Mouse (Mus musculus): ENCODE data around the gene Plk5. TPM values are rescaled to one million over a fixed set of nuclear protein-coding genes. Genes with fewer than 3 reads are reported as not detected.

The Plk5 gene
- total and polyA plus RNA-seq, 3 experiments, result not detected

DNA sequence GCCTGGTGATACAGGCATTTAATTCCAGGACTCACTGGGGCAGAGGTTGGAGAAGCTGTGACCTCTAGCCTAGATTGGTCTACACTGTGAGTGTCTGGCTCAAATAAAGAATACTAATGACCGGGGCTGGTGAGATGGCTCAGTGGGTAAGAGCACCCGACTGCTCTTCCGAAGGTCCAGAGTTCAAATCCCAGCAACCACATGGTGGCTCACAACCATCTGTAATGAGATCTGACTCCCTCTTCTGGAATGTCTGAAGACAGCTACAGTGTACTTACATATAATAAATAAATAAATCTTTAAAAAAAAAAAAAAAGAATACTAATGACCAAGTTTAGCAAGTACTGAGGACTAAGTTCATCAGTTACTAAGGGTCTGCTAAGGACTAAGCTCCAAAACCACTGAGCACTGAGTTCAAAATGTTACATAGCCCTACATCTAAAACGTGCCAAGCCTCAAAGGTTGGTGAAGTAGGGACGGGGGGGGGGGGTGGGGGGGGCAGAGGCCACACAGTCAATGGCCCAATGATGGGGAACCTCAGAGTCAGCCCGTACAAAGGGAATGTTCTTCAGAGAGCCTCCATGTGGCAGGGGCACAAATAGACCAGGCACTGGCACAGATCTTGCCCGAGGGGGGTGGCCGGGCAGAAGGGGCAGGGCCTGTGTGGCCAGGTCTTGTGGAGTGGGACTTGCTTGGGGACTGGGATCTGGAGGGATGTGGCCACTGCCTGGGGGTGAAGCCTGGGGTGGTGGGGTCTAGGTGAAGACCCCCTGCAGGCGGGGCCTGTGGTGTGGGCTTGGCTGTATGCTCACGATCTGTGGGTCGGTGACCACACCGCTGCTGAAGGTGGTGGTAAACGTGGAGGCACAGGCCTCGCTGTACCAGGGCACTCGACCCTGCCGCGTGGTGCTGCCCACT is 31.9 kb upstream of the Plk5 start:
- no peak for DNase-seq (ENCODE audit: extremely low read depth)
- peak overlapping the region; percentile 53; the same call in 1 of the 2 replicates for H3K4me2 ChIP-seq (ENCODE audit: insufficient read depth, low read depth, poor library complexity, severe bottlenecking)
- H3K9ac ChIP-seq (ENCODE audit: insufficient read depth, low read depth), result no peak overlapping the region
- no peak overlapping the region for H3K4me3 ChIP-seq (replicated peaks in 1 of 3; ENCODE audit: low read depth in 2 of 3, low read length in 2 of 3, poor library complexity in 1 of 3)
- H3K36me3 ChIP-seq (replicated peaks in 1 of 2; ENCODE audit: control insufficient read depth in 1 of 2, insufficient read depth in 1 of 2, low read length in 1 of 2), result peaks cover 0 to 1% of the 10 kb centered on the region in 2 experiments
- no peak overlapping the region for H3K27ac ChIP-seq (ENCODE audit: insufficient read depth, low read depth)
- H3K79me2 ChIP-seq (replicated peaks; ENCODE audit: control insufficient read depth, extremely low read depth, insufficient read depth, poor library complexity, severe bottlenecking), result peaks cover 9% of the 10 kb centered on the region; the same call in 1 of the 2 replicates
- H3K27me3 ChIP-seq (replicated peaks), result peaks cover 38% of the 10 kb centered on the region
- dilution Hi-C loops (cut with MboI; ENCODE audit: extremely low pct_ligation_motif_present, extremely low pct_unique_long_range_greater_than_20kb, low sequenced_read_pairs) (no loop called here), in situ Hi-C loops (cut with MboI; ENCODE audit: low pct_ligation_motif_present, low pct_unique_long_range_greater_than_20kb, low sequenced_read_pairs) (no loop called here)
- H3K4me1 ChIP-seq (ENCODE audit: control insufficient read depth in 1 of 2, insufficient read depth in 2 of 2), result peaks cover 25 to 31% of the 10 kb centered on the region in 2 experiments
- TF ChIP-seq TBP (conservative IDR thresholded peaks at IDR 0.05; ENCODE audit: low read depth, low read length), result peak; percentile 59; the same call in 1 of the 2 replicates
- no peak for TF ChIP-seq E2F4 (IDR thresholded peaks at IDR 0.05; ENCODE audit: insufficient replicate concordance, low read depth, low read length)
- no peaks in the 10 kb centered on the region for H3K9me3 ChIP-seq (replicated peaks; ENCODE audit: low read length)

- Histone ChIP-seq H3K27ac (ENCODE audit: insufficient read depth, low read depth) (no peak overlapping the region), H3K9me3 (replicated peaks; ENCODE audit: low read length) (no peaks in the 10 kb centered on the region), H3K4me1 (ENCODE audit: control insufficient read depth in 1 of 2, insufficient read depth in 2 of 2) (peaks cover 24 to 28% of the 10 kb centered on the region in 2 experiments), H3K4me3 (replicated peaks in 1 of 3; ENCODE audit: low read depth in 2 of 3, low read length in 2 of 3, poor library complexity in 1 of 3) (no peak overlapping the region), H3K79me2 (replicated peaks; ENCODE audit: control insufficient read depth, extremely low read depth, insufficient read depth, poor library complexity, severe bottlenecking) (peaks cover 2% of the 10 kb centered on the region; the same call in 1 of the 2 replicates), H3K36me3 (replicated peaks in 1 of 2; ENCODE audit: control insufficient read depth in 1 of 2, insufficient read depth in 1 of 2, low read length in 1 of 2) (no peaks in the 10 kb centered on the region), H3K27me3 (replicated peaks) (peaks cover 38% of the 10 kb centered on the region), H3K4me2 (ENCODE audit: insufficient read depth, low read depth, poor library complexity, severe bottlenecking) (no peak overlapping the region), H3K9ac (ENCODE audit: insufficient read depth, low read depth) (no peak overlapping the region)
- TF ChIP-seq CHD1 (IDR thresholded peaks at IDR 0.05; ENCODE audit: low read depth, low read length) (no peak), USF1 (IDR thresholded peaks at IDR 0.05; ENCODE audit: low read depth, low read length) (no peak), TBP (conservative IDR thresholded peaks at IDR 0.05; ENCODE audit: low read depth, low read length) (no peak), E2F4 (IDR thresholded peaks at IDR 0.05; ENCODE audit: insufficient replicate concordance, low read depth, low read length) (no peak), ETS1 (conservative IDR thresholded peaks at IDR 0.05; ENCODE audit: low read depth, low read length) (no peak)
- DNase-seq (ENCODE audit: extremely low read depth), result no peak
- in situ Hi-C loops (cut with MboI; ENCODE audit: low pct_ligation_motif_present, low pct_unique_long_range_greater_than_20kb, low sequenced_read_pairs), result no loop called here
- dilution Hi-C loops (cut with MboI; ENCODE audit: extremely low pct_ligation_motif_present, extremely low pct_unique_long_range_greater_than_20kb, low sequenced_read_pairs), result no loop called here
Measured at GRCm38 (mm10) chr10:80325045-80325444, 31.2 kb upstream of the Plk5 start.

DNA sequence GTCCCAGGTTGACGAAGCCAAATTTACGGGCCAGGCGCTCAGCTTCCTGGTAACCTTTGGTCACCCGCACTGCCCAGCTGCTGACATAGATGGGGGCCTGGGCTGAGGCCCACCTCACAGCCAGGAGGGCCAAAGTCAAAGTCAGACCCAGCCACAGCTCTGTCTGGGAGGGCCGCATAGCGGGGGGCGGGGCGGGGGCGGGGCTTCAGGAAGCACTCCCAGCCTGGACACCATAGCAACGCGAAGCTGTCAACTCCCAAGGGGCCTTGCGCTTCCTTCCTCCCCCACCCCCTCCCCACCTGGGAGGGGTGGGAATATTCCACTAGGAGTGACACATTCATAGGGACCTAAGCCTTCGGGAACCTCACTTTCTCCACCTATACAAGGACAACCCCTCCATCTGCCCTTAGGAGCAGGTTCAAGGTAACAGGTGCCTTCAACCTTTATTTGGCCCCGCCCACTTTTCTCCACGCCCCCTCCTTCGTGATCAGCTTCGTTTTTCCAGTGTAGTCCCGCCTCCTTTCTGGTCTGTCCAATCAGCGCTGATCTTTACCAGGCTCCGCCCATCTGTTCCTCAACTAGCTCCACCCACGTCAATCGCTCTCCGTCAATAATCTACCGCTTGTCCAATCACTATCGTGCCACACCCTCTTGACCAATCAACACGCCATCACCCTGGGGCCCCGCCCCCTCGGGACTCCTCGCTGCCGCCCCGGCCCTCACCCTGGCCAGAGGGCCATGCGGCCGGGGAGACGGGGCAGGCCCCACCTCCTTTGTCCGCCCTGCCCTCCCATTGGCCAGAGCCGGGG is 26.8 kb upstream of the Plk5 start, which contains the start of the genes Pcsk4 and Reep6:
Gene Pcsk4, minus strand, starts transcription at position 226 of the 809 bp plus-strand sequence.
Gene Reep6, plus strand, starts transcription at position 681 of the 809 bp plus-strand sequence.
- H3K27ac ChIP-seq (ENCODE audit: insufficient read depth, low read depth), result no peak within 1 kb of the TSS

More for the DNA sequence above, 26.8 kb upstream of the Plk5 start, which contains the start of the genes Pcsk4 and Reep6:
- Histone ChIP-seq H3K9me3 (replicated peaks; ENCODE audit: low read length) (peaks cover 5% of the 10 kb centered on the region), H3K4me1 (ENCODE audit: control insufficient read depth in 1 of 2, insufficient read depth in 2 of 2) (peaks cover 28 to 40% of the 10 kb centered on the region in 2 experiments), H3K36me3 (replicated peaks in 1 of 2; ENCODE audit: control insufficient read depth in 1 of 2, insufficient read depth in 1 of 2, low read length in 1 of 2) (peaks cover 3 to 8% of the 10 kb centered on the region in 2 experiments), H3K27me3 (replicated peaks) (peaks cover 70% of the 10 kb centered on the region), H3K4me2 (ENCODE audit: insufficient read depth, low read depth, poor library complexity, severe bottlenecking) (peak within 1 kb of the TSS; percentile 63), H3K9ac (ENCODE audit: insufficient read depth, low read depth) (peak within 1 kb of the TSS; percentile 41), H3K4me3 (replicated peaks in 1 of 3; ENCODE audit: low read depth in 2 of 3, low read length in 2 of 3, poor library complexity in 1 of 3) (peak within 1 kb of the TSS; percentile 55 to 71 (median 55)), H3K79me2 (replicated peaks; ENCODE audit: control insufficient read depth, extremely low read depth, insufficient read depth, poor library complexity, severe bottlenecking) (no peaks in the 10 kb centered on the region)
- in situ Hi-C loops (cut with MboI; ENCODE audit: low pct_ligation_motif_present, low pct_unique_long_range_greater_than_20kb, low sequenced_read_pairs) (no loop called here), dilution Hi-C loops (cut with MboI; ENCODE audit: extremely low pct_ligation_motif_present, extremely low pct_unique_long_range_greater_than_20kb, low sequenced_read_pairs) (no loop called here)
- TF ChIP-seq HCFC1 (IDR thresholded peaks at IDR 0.05; ENCODE audit: low read depth, low read length) (0 out of 2 replicates have a peak, but pooled peaks have one; percentile 21), UBTF (IDR thresholded peaks at IDR 0.05; ENCODE audit: low read depth, low read length) (no peak), GABPA (IDR thresholded peaks at IDR 0.05; ENCODE audit: insufficient replicate concordance, low read depth, low read length) (no peak), PAX5 (IDR thresholded peaks at IDR 0.05; ENCODE audit: low read length) (no peak), ETS1 (conservative IDR thresholded peaks at IDR 0.05; ENCODE audit: low read depth, low read length) (no peak), TCF12 (IDR thresholded peaks at IDR 0.05; ENCODE audit: low read depth, low read length) (0 out of 2 replicates have a peak, but pooled peaks have one; percentile 26), KAT2A (IDR thresholded peaks at IDR 0.05; ENCODE audit: insufficient replicate concordance, low read length) (0 out of 2 replicates have a peak, but pooled peaks have one; percentile 55), MAZ (IDR thresholded peaks at IDR 0.05; ENCODE audit: low read depth, low read length) (no peak; the same call in 1 of the 2 replicates), SIN3A (IDR thresholded peaks at IDR 0.05; ENCODE audit: low read length) (peak; percentile 81), USF2 (conservative IDR thresholded peaks at IDR 0.05; ENCODE audit: low read depth, low read length) (no peak), TBP (conservative IDR thresholded peaks at IDR 0.05; ENCODE audit: low read depth, low read length) (0 out of 2 replicates have a peak, but pooled peaks have one; percentile 33), CHD2 (IDR thresholded peaks at IDR 0.05; ENCODE audit: low read length) (peak; percentile 61), ELF1 (IDR thresholded peaks at IDR 0.05; ENCODE audit: low read depth, low read length) (peak; percentile 40), MEF2A (IDR thresholded peaks at IDR 0.05; ENCODE audit: borderline replicate concordance, low read depth, low read length) (0 out of 2 replicates have a peak, but pooled peaks have one; percentile 22)
- peak; percentile 98 for DNase-seq (ENCODE audit: extremely low read depth)

Data from CH12.LX (cell line).